Mouse (Mus musculus) spleen, adult 2 months (tissue): ENCODE data around the gene Pcolce2. TPM values are rescaled to one million over a fixed set of nuclear protein-coding genes. Genes with fewer than 3 reads are reported as not detected.

ENCODE experiments used
- DNase-seq, 2 experiments: peaks; one replicate each; pipeline versions ENCODE4 v3.0.0 to v3.0.0-alpha.2; 2012 to 2021; ENCODE audit warnings: low spot score in 2 of 2, low read depth in 1 of 2
- H3K27ac ChIP-seq: fragments of 200-500 bp; 2 replicates; pipeline ENCODE4 v1.5.1; 2012; ENCODE audit warnings: low read length, inconsistent platforms; ENCODE audit not compliant: insufficient read depth
- H3K27me3 ChIP-seq: fragments of 200-500 bp; 2 replicates; pipeline ENCODE4 v1.6.1; 2012; ENCODE audit warnings: mild to moderate bottlenecking, moderate library complexity, low read length, inconsistent platforms; ENCODE audit not compliant: control insufficient read depth, insufficient read depth
- H3K36me3 ChIP-seq: fragments of 200-500 bp; 2 replicates; pipeline ENCODE4 v1.6.1; 2012; ENCODE audit warnings: mild to moderate bottlenecking, low read length, inconsistent platforms; ENCODE audit not compliant: control insufficient read depth, insufficient read depth
- H3K4me1 ChIP-seq: fragments of 200-500 bp; 2 replicates; pipeline ENCODE4 v1.6.1; 2011; ENCODE audit warnings: inconsistent platforms; ENCODE audit not compliant: control insufficient read depth, insufficient read depth, insufficient read length
- H3K4me3 ChIP-seq: fragments of 200-500 bp; 2 replicates; pipeline ENCODE4 v1.5.1; 2011; ENCODE audit warnings: mild to moderate bottlenecking, inconsistent platforms; ENCODE audit not compliant: insufficient read depth, insufficient read length; ENCODE audit errors: extremely low read depth
- CTCF ChIP-seq: fragments of 200-500 bp; IDR thresholded peaks from 2 replicates; pipeline ENCODE4 v1.5.1; 2011; ENCODE audit warnings: mild to moderate bottlenecking, inconsistent platforms; ENCODE audit not compliant: insufficient read depth, insufficient read length, insufficient replicate concordance; ENCODE audit errors: extremely low read depth
- POLR2A ChIP-seq: fragments of 200-500 bp; IDR thresholded peaks from 2 replicates; pipeline ENCODE4 v1.6.1; 2011; ENCODE audit warnings: low read depth, low read length, inconsistent platforms
- WGBS: fragments of 180-500 bp; shearing (Covaris S2); methylation state at CpG from one replicate; pipeline ENCODE4 v1.1.7; 2018; 5-methylcytosine and 5-hydroxymethylcytosine counted together
- polyA plus RNA-seq: library from polyadenylated mRNA; depleted of rRNA; stranded (reverse); fragments of >200 nt; gene quantifications from 2 replicates; pipeline ENCODE4 v1.2.3, GENCODE M21; 2012

Pcolce2 gene
- polyA plus RNA-seq, 1 experiment = 0.40 TPM

DNA sequence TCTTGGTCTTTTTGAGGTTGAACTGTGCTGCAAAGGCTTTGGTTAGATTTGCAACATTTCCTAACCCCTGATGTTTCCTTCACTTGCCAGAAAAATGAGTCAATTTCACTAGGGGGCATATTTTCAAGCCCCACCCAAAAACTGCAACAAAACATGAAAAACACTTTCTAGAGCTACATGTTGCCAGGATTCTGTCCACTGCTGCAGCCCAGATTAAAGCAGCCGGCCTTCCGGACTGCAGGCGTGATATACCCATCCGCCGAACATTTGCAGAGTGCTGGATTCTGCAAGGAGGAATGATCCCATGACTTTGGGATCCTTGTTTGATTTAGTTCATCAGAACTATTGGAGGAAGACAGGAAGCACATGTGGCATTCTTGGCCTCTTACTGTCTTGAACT is 17.0 kb downstream of the Pcolce2 start:
- no peaks in the 10 kb centered on the region for H3K36me3 ChIP-seq
- no peaks in the 10 kb centered on the region for H3K27me3 ChIP-seq
- no peak for DNase-seq
- TF ChIP-seq POLR2A = no peak
- no peak for TF ChIP-seq CTCF
- no peaks in the 10 kb centered on the region for H3K4me1 ChIP-seq
- no peak overlapping the region for H3K4me3 ChIP-seq
- 97% methylated on average over 5 of the region's 5 CpGs for WGBS
- no peak overlapping the region for H3K27ac ChIP-seq

GRCm38 (mm10) chr9:95657941-95658340 is 20.5 kb downstream of the Pcolce2 start:
- no peak overlapping the region for H3K27ac ChIP-seq
- TF ChIP-seq POLR2A (no peak), CTCF (no peak)
- no peaks in the 10 kb centered on the region for H3K27me3 ChIP-seq
- no peak for DNase-seq
- H3K4me3 ChIP-seq = no peak overlapping the region
- 82% methylated on average over 2 of the region's 2 CpGs for WGBS
- H3K4me1 ChIP-seq = no peaks in the 10 kb centered on the region
- no peaks in the 10 kb centered on the region for H3K36me3 ChIP-seq

GRCm38 (mm10) chr9:95664290-95664989 is 27.0 kb downstream of the Pcolce2 start:
- no peak for DNase-seq
- TF ChIP-seq CTCF = no peak
- no peak for TF ChIP-seq POLR2A
- H3K27me3 ChIP-seq = no peaks in the 10 kb centered on the region
- WGBS = 72% methylated on average over 10 of the region's 10 CpGs
- H3K4me1 ChIP-seq = no peaks in the 10 kb centered on the region
- H3K36me3 ChIP-seq = no peaks in the 10 kb centered on the region
- H3K4me3 ChIP-seq = no peak overlapping the region
- H3K27ac ChIP-seq = no peak overlapping the region

GRCm38 (mm10) chr9:95665835-95666234 is 28.4 kb downstream of the Pcolce2 start:
- TF ChIP-seq POLR2A (no peak), CTCF (no peak)
- Histone ChIP-seq H3K36me3 (no peaks in the 10 kb centered on the region), H3K4me1 (no peaks in the 10 kb centered on the region), H3K27ac (no peak overlapping the region), H3K4me3 (no peak overlapping the region), H3K27me3 (no peaks in the 10 kb centered on the region)
- no peak for DNase-seq
- 89% methylated on average over 6 of the region's 6 CpGs for WGBS

DNA sequence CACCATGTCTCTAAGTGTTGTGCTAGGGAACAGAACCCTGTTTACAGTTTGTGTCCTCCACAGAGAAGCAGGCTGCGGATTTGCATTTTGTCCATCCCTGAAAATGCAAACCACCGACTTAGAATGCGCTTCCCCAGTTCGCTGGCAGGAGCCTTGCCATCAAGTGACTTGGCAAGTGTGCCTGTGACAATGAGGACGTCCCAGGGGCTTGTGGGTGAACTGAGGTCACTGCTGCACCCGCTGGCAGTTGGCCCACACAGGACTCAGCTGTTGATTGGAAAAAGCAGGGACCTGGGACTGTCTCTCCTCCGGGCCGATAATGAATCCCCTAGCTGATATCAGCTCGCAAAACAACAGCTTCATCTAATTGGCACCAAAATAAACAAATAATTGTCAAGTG is 30.4 kb downstream of the Pcolce2 start:
- TF ChIP-seq POLR2A (no peak), CTCF (no peak)
- Histone ChIP-seq H3K27me3 (no peaks in the 10 kb centered on the region), H3K4me1 (no peaks in the 10 kb centered on the region), H3K27ac (no peak overlapping the region), H3K36me3 (no peaks in the 10 kb centered on the region), H3K4me3 (no peak overlapping the region)
- DNase-seq = no peak
- WGBS = 64% methylated on average over 9 of the region's 9 CpGs

- Histone ChIP-seq H3K27me3 (no peaks in the 10 kb centered on the region), H3K36me3 (no peaks in the 10 kb centered on the region), H3K27ac (no peak overlapping the region), H3K4me3 (no peak overlapping the region), H3K4me1 (no peaks in the 10 kb centered on the region)
- WGBS = 80% methylated on average over 5 of the region's 5 CpGs
- no peak for TF ChIP-seq POLR2A
- TF ChIP-seq CTCF = no peak
- DNase-seq = no peak
Observed at GRCm38 (mm10) chr9:95668306-95668705, 30.9 kb downstream of the Pcolce2 start.

DNA sequence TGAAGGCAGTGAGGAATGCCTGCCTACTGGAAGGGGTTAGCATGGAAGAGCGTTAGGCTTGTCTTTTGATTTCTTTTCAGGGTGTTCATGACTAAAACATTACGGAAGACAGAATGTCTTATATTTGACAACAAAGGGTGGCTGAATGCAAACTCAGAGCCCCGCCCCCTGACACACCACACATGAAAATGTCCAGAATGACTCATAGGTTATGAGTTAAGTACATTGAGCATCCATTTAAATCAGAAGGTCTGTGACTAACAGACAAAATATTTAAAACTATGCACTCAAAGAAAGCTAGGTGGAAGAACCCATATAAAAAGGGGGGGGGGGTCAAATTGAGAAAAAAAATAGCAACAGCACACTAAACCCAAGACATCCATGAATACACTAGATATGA is 34.9 kb downstream of the Pcolce2 start:
- no peak for TF ChIP-seq CTCF
- TF ChIP-seq POLR2A = no peak
- Histone ChIP-seq H3K27ac (no peak overlapping the region), H3K4me1 (no peaks in the 10 kb centered on the region), H3K36me3 (no peaks in the 10 kb centered on the region), H3K4me3 (no peak overlapping the region), H3K27me3 (no peaks in the 10 kb centered on the region)
- WGBS = 90% methylated on average over 3 of the region's 3 CpGs
- DNase-seq = no peak
